Comparison of ENCODE assay signal across 9 mouse cellular contexts in genomic region chr11:70055618-70056214, GRCm38 (mm10). TPM values are rescaled to one million over a fixed set of nuclear protein-coding genes. Genes with fewer than 3 reads are reported as not detected.
DNase-seq lines count a peak whose midpoint lies in the region; ATAC-seq and TF ChIP-seq lines count a peak whose summit lies in the region.
"Had no signal": no experiment of that assay in that cellular context is flagged by ENCODE, and none has a peak within 500 bp of the region (broad histone marks: within the 10 kb centered on the region; RNA-seq: fewer than 3 reads in every experiment).

No protein-coding gene starts in this region.

- H3K27ac ChIP-seq in CH12.LX (ENCODE audit: insufficient read depth, low read depth) = no peak overlapping the region
- no peak overlapping the region for H3K27ac ChIP-seq in embryonic facial prominence, embryonic 15.5 days (replicated peaks)
- H3K27ac ChIP-seq in heart, embryonic 14.5 days (replicated peaks in 1 of 2; ENCODE audit: control insufficient read depth in 1 of 2, insufficient read depth in 1 of 2, low read depth in 2 of 2, low read length in 2 of 2) = no peak overlapping the region
- no peak overlapping the region for H3K27ac ChIP-seq in kidney, postnatal 0 days
- H3K27ac ChIP-seq in olfactory bulb, adult 2 months (ENCODE audit: insufficient read depth, low read depth, low read length) = no peak overlapping the region

- H3K36me3 ChIP-seq in CH12.LX (replicated peaks in 1 of 2; ENCODE audit: control insufficient read depth in 1 of 2, insufficient read depth in 1 of 2, low read length in 1 of 2) = no peaks in the 10 kb centered on the region
- no peaks in the 10 kb centered on the region for H3K36me3 ChIP-seq in embryonic facial prominence, embryonic 15.5 days
- H3K36me3 ChIP-seq in heart, embryonic 14.5 days (ENCODE audit: control insufficient read depth, insufficient read depth, low read length) = no peaks in the 10 kb centered on the region
- no peaks in the 10 kb centered on the region for H3K36me3 ChIP-seq in kidney, postnatal 0 days (ENCODE audit: insufficient read depth, low read length)

- no peak for TF ChIP-seq EP300 in CH12.LX (IDR thresholded peaks at IDR 0.05; ENCODE audit: low read length)

- peaks cover 0 to 6% of the 10 kb centered on the region in 2 experiments; a peak in 1 of 4 replicates for H3K4me1 ChIP-seq in CH12.LX (ENCODE audit: control insufficient read depth in 1 of 2, insufficient read depth in 2 of 2)
- peaks cover 7% of the 10 kb centered on the region; the same call in 1 of the 2 replicates for H3K4me1 ChIP-seq in embryonic facial prominence, embryonic 15.5 days
- H3K4me1 ChIP-seq in heart, embryonic 14.5 days (ENCODE audit: control insufficient read depth in 2 of 2, insufficient read depth in 2 of 2, low read length in 2 of 2) = peaks cover 0 to 4% of the 10 kb centered on the region in 2 experiments; a peak in 2 of 4 replicates
- H3K4me1 ChIP-seq in kidney, postnatal 0 days (replicated peaks; ENCODE audit: insufficient read depth, low read length) = no peaks in the 10 kb centered on the region
- H3K4me1 ChIP-seq in lung, adult 2 months (ENCODE audit: control insufficient read depth, insufficient read depth, low read length) = no peaks in the 10 kb centered on the region
- H3K4me1 ChIP-seq in olfactory bulb, adult 2 months (ENCODE audit: control insufficient read depth, insufficient read depth, low read length) = peaks cover 4% of the 10 kb centered on the region; the same call in 1 of the 2 replicates

- peak; percentile 75 for DNase-seq in CH12.LX (ENCODE audit: extremely low read depth)
- peak; percentile 72 for DNase-seq in adrenal gland, postnatal 25 days
- peak; percentile 76 for DNase-seq in kidney, postnatal 0 days (ENCODE audit: low spot score)
- DNase-seq in lung, adult 2 months = peak; percentile 71
- DNase-seq in thymus, postnatal 14 days = peak; percentile 79

- no peaks in the 10 kb centered on the region for H3K9me3 ChIP-seq in CH12.LX (replicated peaks; ENCODE audit: low read length)
- H3K9me3 ChIP-seq in embryonic facial prominence, embryonic 15.5 days (replicated peaks) = no peaks in the 10 kb centered on the region
- H3K9me3 ChIP-seq in heart, embryonic 14.5 days (ENCODE audit: control insufficient read depth, low read length) = no peaks in the 10 kb centered on the region
- no peaks in the 10 kb centered on the region for H3K9me3 ChIP-seq in kidney, postnatal 0 days (replicated peaks; ENCODE audit: low read length)

- H3K4me2 ChIP-seq in CH12.LX (ENCODE audit: insufficient read depth, low read depth, poor library complexity, severe bottlenecking) = no peak overlapping the region
- H3K4me2 ChIP-seq in embryonic facial prominence, embryonic 15.5 days (replicated peaks) = peak overlapping the region; percentile 22; the same call in 1 of the 2 replicates
- H3K4me2 ChIP-seq in heart, embryonic 14.5 days (ENCODE audit: low read length) = peak overlapping the region; percentile 42; the same call in 1 of the 2 replicates
- peak overlapping the region; percentile 15; the same call in 1 of the 2 replicates for H3K4me2 ChIP-seq in kidney, postnatal 0 days (ENCODE audit: low read length)

- H3K4me3 ChIP-seq in CH12.LX (replicated peaks in 1 of 3; ENCODE audit: low read depth in 2 of 3, low read length in 2 of 3, poor library complexity in 1 of 3) = no peak overlapping the region
- H3K4me3 ChIP-seq in embryonic facial prominence, embryonic 15.5 days (replicated peaks) = 0 out of 2 replicates have a peak overlapping the region, but pooled peaks have one; percentile 2
- H3K4me3 ChIP-seq in heart, embryonic 14.5 days (ENCODE audit: control insufficient read depth in 1 of 2, insufficient read depth in 1 of 2, low read depth in 1 of 2, low read length in 2 of 2) = no peak overlapping the region
- no peak overlapping the region for H3K4me3 ChIP-seq in kidney, postnatal 0 days (replicated peaks; ENCODE audit: low read depth, low read length)
- H3K4me3 ChIP-seq in lung, adult 2 months (replicated peaks; ENCODE audit: extremely low read depth, low read depth, low read length) = no peak overlapping the region
- H3K4me3 ChIP-seq in olfactory bulb, adult 2 months (ENCODE audit: insufficient read depth, low read depth, low read length) = no peak overlapping the region

- no peak overlapping the region for H3K9ac ChIP-seq in CH12.LX (ENCODE audit: insufficient read depth, low read depth)
- H3K9ac ChIP-seq in embryonic facial prominence, embryonic 15.5 days = no peak overlapping the region
- no peak overlapping the region for H3K9ac ChIP-seq in heart, embryonic 14.5 days (ENCODE audit: low read length)
- H3K9ac ChIP-seq in kidney, postnatal 0 days (ENCODE audit: low read depth, low read length) = no peak overlapping the region

- H3K79me2 ChIP-seq in CH12.LX (replicated peaks; ENCODE audit: control insufficient read depth, extremely low read depth, insufficient read depth, poor library complexity, severe bottlenecking) = no peaks in the 10 kb centered on the region

- in situ Hi-C loops in CH12.LX (cut with MboI; ENCODE audit: low pct_ligation_motif_present, low pct_unique_long_range_greater_than_20kb, low sequenced_read_pairs) = loop anchor here (5.0 kb wide), 1 partner anchor 142 kb away; no protein-coding TSS in a partner anchor

- peaks cover 40% of the 10 kb centered on the region for H3K27me3 ChIP-seq in CH12.LX (replicated peaks)
- no peaks in the 10 kb centered on the region for H3K27me3 ChIP-seq in embryonic facial prominence, embryonic 15.5 days
- peaks cover 7% of the 10 kb centered on the region; the same call in 1 of the 2 replicates for H3K27me3 ChIP-seq in heart, embryonic 14.5 days (ENCODE audit: control insufficient read depth, insufficient read depth, low read length)
- H3K27me3 ChIP-seq in kidney, postnatal 0 days (ENCODE audit: insufficient read depth, low read length) = no peaks in the 10 kb centered on the region

- peak; percentile 96 to 98 for TF ChIP-seq CTCF in CH12.LX (conservative IDR thresholded peaks at IDR 0.05 in 1 of 2, IDR thresholded peaks at IDR 0.05 in 1 of 2; ENCODE audit: low read depth in 2 of 2, low read length in 2 of 2)
- peak; percentile 94 for TF ChIP-seq CTCF in kidney, postnatal 0 days (IDR thresholded peaks at IDR 0.05; ENCODE audit: low read depth)
- peak; percentile 91 for TF ChIP-seq CTCF in lung, adult 2 months (IDR thresholded peaks at IDR 0.05; ENCODE audit: insufficient read depth, low read length)
- peak; percentile 57; the same call in 1 of the 2 replicates for TF ChIP-seq CTCF in olfactory bulb, adult 2 months (IDR thresholded peaks at IDR 0.05; ENCODE audit: insufficient read depth, low read depth, low read length)

- TF ChIP-seq RAD21 in CH12.LX (IDR thresholded peaks at IDR 0.05; ENCODE audit: low read depth, low read length) = peak; percentile 95

- peak; percentile 16; the same call in 1 of the 2 replicates for ATAC-seq in embryonic facial prominence, embryonic 15.5 days (ENCODE audit: insufficient number of reproducible peaks, low FRiP score, low TSS enrichment, low read depth)
- ATAC-seq in heart, embryonic 14.5 days (ENCODE audit: insufficient number of reproducible peaks, insufficient read depth, low FRiP score, low read depth) = no peak
- no peak; the same call in 1 of the 2 replicates for ATAC-seq in kidney, postnatal 0 days (replicated peaks; ENCODE audit: low FRiP score, low read depth)

- dilution Hi-C loops in CH12.LX (cut with MboI; ENCODE audit: extremely low pct_ligation_motif_present, extremely low pct_unique_long_range_greater_than_20kb, low sequenced_read_pairs) = no loop called here

- WGBS in embryonic facial prominence, embryonic 15.5 days = 27% methylated on average over 18 of the region's 18 CpGs
- 26% methylated on average over 18 of the region's 18 CpGs for WGBS in heart, embryonic 14.5 days
- 20% methylated on average over 17 of the region's 18 CpGs for WGBS in kidney, postnatal 0 days
- 25% methylated on average over 18 of the region's 18 CpGs for WGBS in lung, adult 2 months
- 22% methylated on average over 18 of the region's 18 CpGs for WGBS in olfactory bulb, adult 2 months

- TF ChIP-seq POLR2A in CH12.LX (IDR thresholded peaks at IDR 0.05; ENCODE audit: low read depth, low read length) = no peak
- no peak for TF ChIP-seq POLR2A in lung, adult 2 months (IDR thresholded peaks at IDR 0.05; ENCODE audit: borderline replicate concordance, extremely low read depth, low read depth, low read length)
- no peak for TF ChIP-seq POLR2A in olfactory bulb, adult 2 months (IDR thresholded peaks at IDR 0.05; ENCODE audit: insufficient read depth, low read depth, low read length)

RNA-seq across cellular contexts. Expression of gene Asgr1, which starts 1.8 kb away (rescaled TPM):
- not detected in 2 replicates for total RNA-seq in CH12.LX (2012; rRNA removed)
- not detected in 2 replicates for total RNA-seq in CH12.LX (2014; rRNA removed)
- not detected in 2 replicates for polyA plus RNA-seq in CH12.LX (2012; ENCODE audit: insufficient read length, low read depth)
- total RNA-seq in adrenal gland, postnatal 25 days (2021) = 0.91 and 3.4 TPM in 2 replicates
- polyA plus RNA-seq in embryonic facial prominence, embryonic 15.5 days (2015; fragmentation: Nextera tagmentation; extraction: Ambion mirVana) = 0.24 and 0.27 TPM in 2 replicates
- not detected in 2 replicates for polyA plus RNA-seq in heart, embryonic 14.5 days (2014; fragmentation: Nextera tagmentation; extraction: Ambion mirVana)
- polyA plus RNA-seq in kidney, postnatal 0 days (2015; fragmentation: Nextera tagmentation; extraction: Ambion mirVana) = 2.5 and 2.9 TPM in 2 replicates
- polyA plus RNA-seq in lung, adult 2 months (2012; rRNA removed) = 2.4 and 4.9 TPM in 2 replicates
- not detected in 2 replicates for polyA plus RNA-seq in olfactory bulb, adult 2 months (2012; ENCODE audit: insufficient read depth, insufficient read length, low replicate concordance, missing spikeins)

RNA-seq across cellular contexts. Expression of gene Asgr2, which starts 36.7 kb away (rescaled TPM):
- total RNA-seq in CH12.LX (2012; rRNA removed) (0.17 TPM in 1 of 2 replicates, not detected in the other), CH12.LX (2014; rRNA removed) (not detected in 2 replicates)
- 0.19 and 0.39 TPM in 2 replicates for polyA plus RNA-seq in CH12.LX (2012; ENCODE audit: insufficient read length, low read depth)
- 2.9 and 4.1 TPM in 2 replicates for total RNA-seq in adrenal gland, postnatal 25 days (2021)
- 0.12 and 0.26 TPM in 2 replicates for polyA plus RNA-seq in embryonic facial prominence, embryonic 15.5 days (2015; fragmentation: Nextera tagmentation; extraction: Ambion mirVana)
- not detected in 2 replicates for polyA plus RNA-seq in heart, embryonic 14.5 days (2014; fragmentation: Nextera tagmentation; extraction: Ambion mirVana)
- 0.14 TPM in 1 of 2 replicates, not detected in the other for polyA plus RNA-seq in kidney, postnatal 0 days (2015; fragmentation: Nextera tagmentation; extraction: Ambion mirVana)
- polyA plus RNA-seq in lung, adult 2 months (2012; rRNA removed) = 0.51 and 0.52 TPM in 2 replicates
- polyA plus RNA-seq in olfactory bulb, adult 2 months (2012; ENCODE audit: insufficient read depth, insufficient read length, low replicate concordance, missing spikeins) = not detected in 2 replicates
- total RNA-seq: left cerebral cortex, postnatal 36 days had no signal

RNA-seq across cellular contexts. Expression of gene Dlg4, which starts 39.0 kb away (rescaled TPM):
- total RNA-seq in CH12.LX (2012; rRNA removed) (9.8 and 15.3 TPM in 2 replicates), CH12.LX (2014; rRNA removed) (6.1 and 7.3 TPM in 2 replicates)
- polyA plus RNA-seq in CH12.LX (2012; ENCODE audit: insufficient read length, low read depth) = 6.8 and 9.3 TPM in 2 replicates
- total RNA-seq in adrenal gland, postnatal 25 days (2021) = 30.7 and 31.0 TPM in 2 replicates
- polyA plus RNA-seq in embryonic facial prominence, embryonic 15.5 days (2015; fragmentation: Nextera tagmentation; extraction: Ambion mirVana) = 11.4 and 14.4 TPM in 2 replicates
- 3.4 and 6.0 TPM in 2 replicates for polyA plus RNA-seq in heart, embryonic 14.5 days (2014; fragmentation: Nextera tagmentation; extraction: Ambion mirVana)
- 4.3 and 6.5 TPM in 2 replicates for polyA plus RNA-seq in kidney, postnatal 0 days (2015; fragmentation: Nextera tagmentation; extraction: Ambion mirVana)
- 28.0 and 33.7 TPM in 2 replicates for polyA plus RNA-seq in lung, adult 2 months (2012; rRNA removed)
- polyA plus RNA-seq in olfactory bulb, adult 2 months (2012; ENCODE audit: insufficient read depth, insufficient read length, low replicate concordance, missing spikeins) = 210 and 442 TPM in 2 replicates

RNA-seq across cellular contexts. Expression of gene Acadvl, which starts 40.5 kb away (rescaled TPM):
- 137 and 148 TPM in 2 replicates for total RNA-seq in CH12.LX (2012; rRNA removed)
- 81.8 and 86.6 TPM in 2 replicates for total RNA-seq in CH12.LX (2014; rRNA removed)
- polyA plus RNA-seq in CH12.LX (2012; ENCODE audit: insufficient read length, low read depth) = 76.9 and 86.4 TPM in 2 replicates
- 391 and 422 TPM in 2 replicates for total RNA-seq in adrenal gland, postnatal 25 days (2021)
- polyA plus RNA-seq in embryonic facial prominence, embryonic 15.5 days (2015; fragmentation: Nextera tagmentation; extraction: Ambion mirVana) = 95.6 and 97.7 TPM in 2 replicates
- polyA plus RNA-seq in heart, embryonic 14.5 days (2014; fragmentation: Nextera tagmentation; extraction: Ambion mirVana) = 185 and 198 TPM in 2 replicates
- 178 and 197 TPM in 2 replicates for polyA plus RNA-seq in kidney, postnatal 0 days (2015; fragmentation: Nextera tagmentation; extraction: Ambion mirVana)
- 63.1 and 88.6 TPM in 2 replicates for polyA plus RNA-seq in lung, adult 2 months (2012; rRNA removed)
- polyA plus RNA-seq in olfactory bulb, adult 2 months (2012; ENCODE audit: insufficient read depth, insufficient read length, low replicate concordance, missing spikeins) = not detected in 2 replicates

RNA-seq across cellular contexts. Expression of gene Dvl2, which starts 55.3 kb away (rescaled TPM):
- total RNA-seq in CH12.LX (2012; rRNA removed) (27.3 and 30.6 TPM in 2 replicates), CH12.LX (2014; rRNA removed) (15.1 and 15.7 TPM in 2 replicates)
- polyA plus RNA-seq in CH12.LX (2012; ENCODE audit: insufficient read length, low read depth) = 25.3 and 27.1 TPM in 2 replicates
- 19.6 and 22.3 TPM in 2 replicates for total RNA-seq in adrenal gland, postnatal 25 days (2021)
- 47.3 and 52.3 TPM in 2 replicates for polyA plus RNA-seq in embryonic facial prominence, embryonic 15.5 days (2015; fragmentation: Nextera tagmentation; extraction: Ambion mirVana)
- polyA plus RNA-seq in heart, embryonic 14.5 days (2014; fragmentation: Nextera tagmentation; extraction: Ambion mirVana) = 15.0 and 16.6 TPM in 2 replicates
- polyA plus RNA-seq in kidney, postnatal 0 days (2015; fragmentation: Nextera tagmentation; extraction: Ambion mirVana) = 25.8 and 27.1 TPM in 2 replicates
- polyA plus RNA-seq in lung, adult 2 months (2012; rRNA removed) = 16.7 and 20.8 TPM in 2 replicates
- polyA plus RNA-seq in olfactory bulb, adult 2 months (2012; ENCODE audit: insufficient read depth, insufficient read length, low replicate concordance, missing spikeins) = not detected in 2 replicates
